Mouse (Mus musculus): ENCODE measurements around the gene Gm16430. TPM values are rescaled to one million over a fixed set of nuclear protein-coding genes. Genes with fewer than 3 reads are reported as not detected.
"Not testable (repeated sequence)": the region's sequence is repeated elsewhere in the genome, so short reads cannot be mapped to it uniquely, and the experiment has no call there.

Gm16430 gene
- not detected in 2 replicates for polyA plus RNA-seq (2014; fragmentation: Nextera tagmentation; extraction: Ambion mirVana)

DNA sequence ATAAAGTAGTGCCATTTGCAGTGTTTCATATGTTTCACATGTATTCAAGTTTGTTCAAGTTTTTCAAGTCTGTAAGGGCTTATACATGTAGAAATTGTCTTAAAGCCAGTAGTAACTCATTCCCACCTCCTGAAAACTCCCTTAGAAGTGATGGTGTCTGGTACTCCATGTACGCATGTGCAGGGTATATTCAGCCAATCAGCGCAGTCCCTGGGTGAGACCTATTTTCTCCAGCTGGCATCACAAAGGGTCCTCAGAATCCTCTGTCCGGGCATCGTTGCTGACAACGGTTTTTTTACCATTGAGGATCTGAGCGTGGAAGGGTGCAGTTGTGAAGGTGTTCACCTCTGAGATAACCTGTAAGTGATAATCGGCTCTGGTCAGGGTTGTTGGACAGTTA lies at the start of gene Gm16430:
Gm16430 (plus strand) TSS at position 301 of the 400 bp plus-strand sequence.
- not testable (repeated sequence) for H3K27ac ChIP-seq (ENCODE audit: low read depth, low read length); ATAC-seq; H3K9me3 ChIP-seq (replicated peaks; ENCODE audit: control insufficient read depth, low read length); H3K4me3 ChIP-seq (ENCODE audit: low read depth, low read length); H3K27me3 ChIP-seq (replicated peaks; ENCODE audit: control insufficient read depth, insufficient read depth, low read length); H3K9ac ChIP-seq (ENCODE audit: low read length); H3K4me2 ChIP-seq (ENCODE audit: low read length); H3K4me1 ChIP-seq (ENCODE audit: control insufficient read depth, insufficient read depth, low read length); H3K36me3 ChIP-seq (ENCODE audit: control insufficient read depth, insufficient read depth, low read length); DNase-seq (ENCODE audit: low spot score)
- no CpG with 5 or more reads among the region's 7 CpGs for WGBS

Other genes with a start within 250 kb of the Gm16430 start
- not detected in 2 replicates for gene Gm16405, start 91.0 kb upstream of the Gm16430 start, polyA plus RNA-seq (2014; fragmentation: Nextera tagmentation; extraction: Ambion mirVana)

Data from forebrain, embryonic 14.5 days (tissue).